Mouse (Mus musculus): Measurements from ENCODE around the gene Dnaja4. TPM values are rescaled to one million over a fixed set of nuclear protein-coding genes. Genes with fewer than 3 reads are reported as not detected.

Gene Dnaja4
- total and polyA plus RNA-seq, 2 experiments = 2.2 to 3.5 TPM

DNA sequence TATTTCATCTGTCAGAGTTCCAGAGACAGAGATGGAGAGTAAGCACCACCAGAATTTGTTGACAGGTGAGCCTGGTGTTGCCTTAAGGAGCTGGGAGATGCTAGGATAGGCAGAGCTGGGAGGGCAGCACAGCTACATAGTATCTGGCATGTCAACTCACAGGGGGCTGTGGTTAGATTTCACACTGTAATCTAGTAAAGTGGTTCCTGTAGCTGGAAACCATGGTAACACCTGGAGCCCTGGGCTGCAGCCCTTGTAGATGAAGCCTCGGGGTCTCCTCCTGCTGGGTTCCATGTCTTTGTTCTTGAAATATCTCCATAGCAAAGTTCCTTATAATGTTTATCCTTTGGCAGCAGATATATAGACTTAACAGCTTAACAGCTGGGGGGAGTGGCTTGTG is 6.9 kb downstream of the Dnaja4 start:
- Histone ChIP-seq H3K79me2 (ENCODE audit: control insufficient read depth, insufficient read depth, low read length) (no peaks in the 10 kb centered on the region; the same call in 1 of the 2 replicates), H3K9ac (ENCODE audit: low read depth, low read length) (no peak overlapping the region), H3K36me3 (ENCODE audit: control insufficient read depth, insufficient read depth, low read length) (no peaks in the 10 kb centered on the region; the same call in 1 of the 2 replicates), H3K4me3 (ENCODE audit: insufficient read depth, low read depth, low read length) (no peak overlapping the region), H3K27me3 (ENCODE audit: control insufficient read depth, insufficient read depth, low read length) (no peaks in the 10 kb centered on the region), H3K4me1 (ENCODE audit: control insufficient read depth, insufficient read depth, low read length) (peaks cover 1% of the 10 kb centered on the region; the same call in 1 of the 2 replicates), H3K27ac (replicated peaks; ENCODE audit: insufficient read depth, low read depth, low read length) (no peak overlapping the region)
- no peak for TF ChIP-seq CTCF (IDR thresholded peaks at IDR 0.05; ENCODE audit: low read depth, low read length)
- TF ChIP-seq POLR2A (IDR thresholded peaks at IDR 0.05; ENCODE audit: extremely low read depth, insufficient read depth, low read length) = no peak
- 74% methylated on average over 1 of the region's 1 CpGs for whole genome bisulfite sequencing
- DNase-seq (ENCODE audit: extremely low read depth, low read depth, low spot score) = no peak

GRCm38 (mm10) chr9:54707288-54707999 is 8.8 kb downstream of the Dnaja4 start:
- WGBS = 81% methylated on average over 8 of the region's 8 CpGs
- H3K79me2 ChIP-seq (ENCODE audit: control insufficient read depth, insufficient read depth, low read length) = no peaks in the 10 kb centered on the region
- H3K4me3 ChIP-seq (ENCODE audit: insufficient read depth, low read depth, low read length) = no peak overlapping the region
- no peak overlapping the region for H3K9ac ChIP-seq (ENCODE audit: low read depth, low read length)
- 0 out of 2 replicates have a peak, but pooled peaks cover 1% of the 10 kb centered on the region for H3K4me1 ChIP-seq (ENCODE audit: control insufficient read depth, insufficient read depth, low read length)
- no peak overlapping the region for H3K27ac ChIP-seq (replicated peaks; ENCODE audit: insufficient read depth, low read depth, low read length)
- TF ChIP-seq CTCF (IDR thresholded peaks at IDR 0.05; ENCODE audit: low read depth, low read length) (no peak), POLR2A (IDR thresholded peaks at IDR 0.05; ENCODE audit: extremely low read depth, insufficient read depth, low read length) (no peak)
- no peak for DNase-seq (ENCODE audit: extremely low read depth, low read depth, low spot score)
- H3K27me3 ChIP-seq (ENCODE audit: control insufficient read depth, insufficient read depth, low read length) = no peaks in the 10 kb centered on the region
- peaks cover 3% of the 10 kb centered on the region; the same call in 1 of the 2 replicates for H3K36me3 ChIP-seq (ENCODE audit: control insufficient read depth, insufficient read depth, low read length)

DNA sequence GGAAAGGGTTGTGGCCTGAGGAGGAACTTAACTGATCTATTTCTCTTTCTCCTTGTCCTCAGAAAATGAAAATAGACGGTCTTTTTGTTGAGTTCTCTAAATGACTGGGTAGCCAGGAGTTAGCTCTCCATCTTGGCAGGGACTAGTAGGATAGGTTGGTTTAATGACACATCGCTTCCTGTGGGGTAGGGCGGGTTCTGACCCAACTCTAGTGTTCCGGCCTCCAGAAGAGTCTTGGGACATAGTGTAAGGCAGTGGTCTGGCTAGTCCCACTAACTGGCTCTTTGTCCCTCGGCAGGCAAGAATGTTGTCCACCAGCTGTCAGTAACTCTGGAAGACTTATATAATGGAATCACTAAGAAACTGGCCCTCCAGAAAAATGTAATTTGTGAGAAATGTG is 9.4 kb downstream of the Dnaja4 start:
- WGBS = 88% methylated on average over 5 of the region's 5 CpGs
- Histone ChIP-seq H3K27me3 (ENCODE audit: control insufficient read depth, insufficient read depth, low read length) (no peaks in the 10 kb centered on the region), H3K9ac (ENCODE audit: low read depth, low read length) (no peak overlapping the region), H3K79me2 (ENCODE audit: control insufficient read depth, insufficient read depth, low read length) (no peaks in the 10 kb centered on the region), H3K36me3 (ENCODE audit: control insufficient read depth, insufficient read depth, low read length) (peaks cover 3% of the 10 kb centered on the region; the same call in 1 of the 2 replicates), H3K4me3 (ENCODE audit: insufficient read depth, low read depth, low read length) (no peak overlapping the region), H3K4me1 (ENCODE audit: control insufficient read depth, insufficient read depth, low read length) (0 out of 2 replicates have a peak, but pooled peaks cover 1% of the 10 kb centered on the region), H3K27ac (replicated peaks; ENCODE audit: insufficient read depth, low read depth, low read length) (no peak overlapping the region)
- TF ChIP-seq CTCF (IDR thresholded peaks at IDR 0.05; ENCODE audit: low read depth, low read length) = no peak
- no peak for TF ChIP-seq POLR2A (IDR thresholded peaks at IDR 0.05; ENCODE audit: extremely low read depth, insufficient read depth, low read length)
- DNase-seq (ENCODE audit: extremely low read depth, low read depth, low spot score) = no peak

DNA sequence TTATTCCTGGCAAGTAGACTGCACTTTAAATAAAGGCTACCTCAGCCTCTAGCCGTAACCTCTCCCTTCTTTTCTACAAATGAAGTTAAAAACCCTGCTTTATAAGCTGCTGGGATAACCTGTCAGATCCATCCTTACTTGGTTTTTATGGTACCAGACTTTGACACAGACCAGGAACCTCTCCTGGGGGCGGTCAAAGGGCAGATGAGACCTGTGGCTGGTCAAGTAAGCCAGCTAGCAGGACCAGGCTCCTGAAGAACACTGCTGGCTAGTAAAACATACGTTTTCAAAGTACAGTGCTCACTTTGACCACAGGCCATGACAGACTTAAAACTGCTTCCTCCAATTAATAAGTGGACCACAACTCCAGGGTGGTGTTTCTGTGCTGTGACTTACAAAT is 17.1 kb downstream of the Dnaja4 start:
- Histone ChIP-seq H3K27me3 (ENCODE audit: control insufficient read depth, insufficient read depth, low read length) (no peaks in the 10 kb centered on the region), H3K27ac (replicated peaks; ENCODE audit: insufficient read depth, low read depth, low read length) (no peak overlapping the region), H3K36me3 (ENCODE audit: control insufficient read depth, insufficient read depth, low read length) (peaks cover 45% of the 10 kb centered on the region), H3K9ac (ENCODE audit: low read depth, low read length) (no peak overlapping the region), H3K4me1 (ENCODE audit: control insufficient read depth, insufficient read depth, low read length) (peaks cover 2% of the 10 kb centered on the region), H3K79me2 (ENCODE audit: control insufficient read depth, insufficient read depth, low read length) (no peaks in the 10 kb centered on the region), H3K4me3 (ENCODE audit: insufficient read depth, low read depth, low read length) (no peak overlapping the region)
- 93% methylated on average over 3 of the region's 3 CpGs for WGBS
- TF ChIP-seq CTCF (IDR thresholded peaks at IDR 0.05; ENCODE audit: low read depth, low read length) = no peak
- TF ChIP-seq POLR2A (IDR thresholded peaks at IDR 0.05; ENCODE audit: extremely low read depth, insufficient read depth, low read length) = no peak
- no peak for DNase-seq (ENCODE audit: extremely low read depth, low read depth, low spot score)

DNA sequence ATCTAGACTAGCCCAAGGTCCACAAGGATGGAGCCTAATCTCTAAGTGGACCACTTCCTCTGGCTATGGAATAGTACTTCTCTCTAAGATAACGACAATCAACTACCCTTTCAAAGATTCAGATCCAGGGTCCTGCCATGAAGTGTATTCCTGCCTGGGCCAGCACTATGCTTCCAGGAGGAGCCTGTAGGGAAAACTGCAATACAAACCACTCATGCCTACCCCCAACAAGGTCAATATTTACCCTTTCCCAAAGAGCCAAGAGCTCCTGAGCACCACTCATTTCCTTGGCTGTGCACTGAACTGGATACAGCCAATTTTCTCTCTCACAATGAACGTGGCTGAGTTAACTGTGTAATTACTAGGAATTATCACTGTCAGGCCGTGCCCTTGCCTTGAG is 18.9 kb downstream of the Dnaja4 start:
- Histone ChIP-seq H3K36me3 (ENCODE audit: control insufficient read depth, insufficient read depth, low read length) (peaks cover 46% of the 10 kb centered on the region), H3K4me3 (ENCODE audit: insufficient read depth, low read depth, low read length) (no peak overlapping the region), H3K27me3 (ENCODE audit: control insufficient read depth, insufficient read depth, low read length) (no peaks in the 10 kb centered on the region), H3K79me2 (ENCODE audit: control insufficient read depth, insufficient read depth, low read length) (no peaks in the 10 kb centered on the region), H3K27ac (replicated peaks; ENCODE audit: insufficient read depth, low read depth, low read length) (no peak overlapping the region), H3K9ac (ENCODE audit: low read depth, low read length) (no peak overlapping the region), H3K4me1 (ENCODE audit: control insufficient read depth, insufficient read depth, low read length) (peaks cover 2% of the 10 kb centered on the region)
- WGBS = 25% methylated on average over 3 of the region's 3 CpGs
- DNase-seq (ENCODE audit: extremely low read depth, low read depth, low spot score) = peak; percentile 64
- TF ChIP-seq POLR2A (IDR thresholded peaks at IDR 0.05; ENCODE audit: extremely low read depth, insufficient read depth, low read length) (no peak), CTCF (IDR thresholded peaks at IDR 0.05; ENCODE audit: low read depth, low read length) (no peak)

DNA sequence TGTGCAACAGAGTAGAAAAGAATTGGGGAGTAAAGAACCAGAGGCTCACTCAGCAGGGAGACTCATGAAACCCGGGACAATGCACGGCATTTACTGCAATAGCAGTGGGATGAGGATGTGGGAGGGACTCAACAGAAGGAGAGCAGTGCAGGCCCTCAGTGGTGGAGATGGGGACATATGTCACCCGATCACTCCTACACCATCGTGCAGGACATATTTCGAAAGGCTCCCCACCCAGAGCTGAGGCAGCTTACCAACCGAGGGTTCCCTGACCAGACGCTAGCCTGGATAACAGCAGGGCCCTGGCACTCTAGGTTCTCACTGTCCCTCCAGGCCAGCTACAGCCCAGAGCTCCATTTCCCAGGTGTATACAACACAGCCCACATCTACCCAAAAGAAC is 23.5 kb downstream of the Dnaja4 start:
- no peak overlapping the region for H3K4me3 ChIP-seq (ENCODE audit: insufficient read depth, low read depth, low read length)
- peaks cover 56% of the 10 kb centered on the region for H3K36me3 ChIP-seq (ENCODE audit: control insufficient read depth, insufficient read depth, low read length)
- DNase-seq (ENCODE audit: extremely low read depth, low read depth, low spot score) = no peak
- WGBS = 86% methylated on average over 7 of the region's 7 CpGs
- H3K27me3 ChIP-seq (ENCODE audit: control insufficient read depth, insufficient read depth, low read length) = no peaks in the 10 kb centered on the region
- TF ChIP-seq CTCF (IDR thresholded peaks at IDR 0.05; ENCODE audit: low read depth, low read length) = no peak
- TF ChIP-seq POLR2A (IDR thresholded peaks at IDR 0.05; ENCODE audit: extremely low read depth, insufficient read depth, low read length) = no peak
- no peak overlapping the region for H3K9ac ChIP-seq (ENCODE audit: low read depth, low read length)
- H3K4me1 ChIP-seq (ENCODE audit: control insufficient read depth, insufficient read depth, low read length) = peaks cover 2% of the 10 kb centered on the region
- no peaks in the 10 kb centered on the region for H3K79me2 ChIP-seq (ENCODE audit: control insufficient read depth, insufficient read depth, low read length)
- no peak overlapping the region for H3K27ac ChIP-seq (replicated peaks; ENCODE audit: insufficient read depth, low read depth, low read length)
